Mouse (Mus musculus) CH12.LX (cell line): ENCODE measurements around the gene Sept3. TPM values are rescaled to one million over a fixed set of nuclear protein-coding genes. Genes with fewer than 3 reads are reported as not detected.

Experiments
- DNase-seq: peaks from one replicate; pipeline ENCODE4 v3.0.0-alpha.2; 2013; ENCODE audit errors: extremely low read depth
- H3K27ac ChIP-seq: 2 replicates; pipeline ENCODE4 v1.5.1; 2012; ENCODE audit warnings: low read depth, mild to moderate bottlenecking, control low read depth, moderate library complexity; ENCODE audit not compliant: insufficient read depth
- H3K27me3 ChIP-seq: replicated peaks from 2 replicates; pipeline ENCODE3; 2012; ENCODE audit warnings: inconsistent platforms
- H3K36me3 ChIP-seq, 2 experiments: replicated peaks in 1 of 2; 2 replicates each; pipeline versions ENCODE3 to v1.6.1; 2012; ENCODE audit warnings: inconsistent platforms in 1 of 2, low read length in 1 of 2, mild to moderate bottlenecking in 1 of 2, mixed read lengths in 1 of 2, moderate library complexity in 1 of 2; ENCODE audit not compliant: control insufficient read depth in 1 of 2, insufficient read depth in 1 of 2
- H3K4me1 ChIP-seq, 2 experiments: 2 replicates each; pipeline ENCODE4 v1.6.1; 2012; ENCODE audit warnings: inconsistent platforms in 1 of 2, moderate library complexity in 1 of 2; ENCODE audit not compliant: insufficient read depth in 2 of 2, control insufficient read depth in 1 of 2
- H3K4me2 ChIP-seq: 2 replicates; pipeline ENCODE4 v1.6.1; 2012; ENCODE audit warnings: low read depth, mild to moderate bottlenecking, control low read depth; ENCODE audit not compliant: poor library complexity, insufficient read depth, severe bottlenecking
- H3K4me3 ChIP-seq, 3 experiments: fragments of 150-350 bp in 1 of 3; sonication (generic) in 1 of 3; replicated peaks in 1 of 3; 2 replicates each; pipeline versions ENCODE3 to v1.5.1; 2011 to 2012; ENCODE audit warnings: low read depth in 2 of 3, low read length in 2 of 3, mild to moderate bottlenecking in 2 of 3, moderate library complexity in 2 of 3, control low read depth in 1 of 3, improper control_type of control experiment in 1 of 3, inconsistent platforms in 1 of 3, mixed read lengths in 1 of 3; ENCODE audit not compliant: poor library complexity in 1 of 3
- H3K79me2 ChIP-seq: replicated peaks from 2 replicates; pipeline ENCODE4 v1.6.1; 2012; ENCODE audit warnings: mild to moderate bottlenecking, moderate library complexity; ENCODE audit not compliant: control insufficient read depth, poor library complexity, insufficient read depth, severe bottlenecking; ENCODE audit errors: extremely low read depth
- H3K9ac ChIP-seq: 2 replicates; pipeline ENCODE4 v1.6.1; 2012; ENCODE audit warnings: low read depth, mild to moderate bottlenecking, control low read depth, moderate library complexity; ENCODE audit not compliant: insufficient read depth
- H3K9me3 ChIP-seq: replicated peaks from 2 replicates; pipeline ENCODE3; 2012; ENCODE audit warnings: low read length, inconsistent platforms, mixed read lengths
- BHLHE40 ChIP-seq: IDR thresholded peaks from 2 replicates; pipeline ENCODE4 v1.6.1; 2011; ENCODE audit warnings: mild to moderate bottlenecking, low read depth, low read length, improper control_type of control experiment
- CHD1 ChIP-seq: IDR thresholded peaks from 2 replicates; pipeline ENCODE4 v1.6.1; 2012; ENCODE audit warnings: low read depth, low read length, improper control_type of control experiment, inconsistent platforms
- CTCF ChIP-seq, 2 experiments: IDR thresholded peaks in 1 of 2; conservative IDR thresholded peaks in 1 of 2; 2 replicates each; pipeline ENCODE4 v1.5.1; 2011 to 2012; ENCODE audit warnings: low read depth in 2 of 2, low read length in 2 of 2, improper control_type of control experiment in 1 of 2, inconsistent platforms in 1 of 2, mild to moderate bottlenecking in 1 of 2, moderate library complexity in 1 of 2
- ETS1 ChIP-seq: conservative IDR thresholded peaks from 2 replicates; pipeline ENCODE4 v1.6.1; 2012; ENCODE audit warnings: low read depth, mild to moderate bottlenecking, inconsistent platforms, low read length, improper control_type of control experiment, moderate library complexity
- HCFC1 ChIP-seq: IDR thresholded peaks from 2 replicates; pipeline ENCODE4 v1.6.1; 2012; ENCODE audit warnings: low read depth, mild to moderate bottlenecking, inconsistent platforms, low read length, improper control_type of control experiment
- JUND ChIP-seq: conservative IDR thresholded peaks from 2 replicates; pipeline ENCODE4 v1.6.1; 2011; ENCODE audit warnings: low read depth, low read length, improper control_type of control experiment
- MAX ChIP-seq: IDR thresholded peaks from 2 replicates; pipeline ENCODE4 v1.6.1; 2011; ENCODE audit warnings: low read length, improper control_type of control experiment
- MEF2A ChIP-seq: IDR thresholded peaks from 2 replicates; pipeline ENCODE4 v1.6.1; 2014; ENCODE audit warnings: low read depth, mild to moderate bottlenecking, inconsistent platforms, low read length, improper control_type of control experiment, borderline replicate concordance
- MXI1 ChIP-seq: IDR thresholded peaks from 2 replicates; pipeline ENCODE4 v1.6.1; 2011; ENCODE audit warnings: mild to moderate bottlenecking, low read depth, low read length, improper control_type of control experiment
- NRF1 ChIP-seq: IDR thresholded peaks from 2 replicates; pipeline ENCODE4 v1.6.1; 2014; ENCODE audit warnings: low read depth, mild to moderate bottlenecking, inconsistent platforms, low read length, improper control_type of control experiment, moderate library complexity
- RCOR1 ChIP-seq: conservative IDR thresholded peaks from 2 replicates; pipeline ENCODE4 v1.6.1; 2012; ENCODE audit warnings: low read depth, mild to moderate bottlenecking, inconsistent platforms, low read length, improper control_type of control experiment
- TCF12 ChIP-seq: IDR thresholded peaks from 2 replicates; pipeline ENCODE4 v1.6.1; 2014; ENCODE audit warnings: low read depth, mild to moderate bottlenecking, inconsistent platforms, low read length, improper control_type of control experiment
- USF1 ChIP-seq: IDR thresholded peaks from 2 replicates; pipeline ENCODE4 v1.6.1; 2014; ENCODE audit warnings: low read depth, mild to moderate bottlenecking, inconsistent platforms, low read length, improper control_type of control experiment
- USF2 ChIP-seq: conservative IDR thresholded peaks from 2 replicates; pipeline ENCODE4 v1.6.1; 2011; ENCODE audit warnings: low read depth, low read length, improper control_type of control experiment
- ZKSCAN1 ChIP-seq: IDR thresholded peaks from 2 replicates; pipeline ENCODE4 v1.6.1; 2012; ENCODE audit warnings: low read depth, inconsistent platforms, low read length, improper control_type of control experiment, borderline replicate concordance
- ZNF384 ChIP-seq: IDR thresholded peaks from 2 replicates; pipeline ENCODE4 v1.6.1; 2012; ENCODE audit warnings: low read depth, low read length, improper control_type of control experiment, inconsistent platforms
- dilution Hi-C: fragments of 300-500 bp; cut with MboI; formaldehyde crosslinking; loops from 2 replicates; pipeline ENCODE4 v1.14.3; 2020; ENCODE audit warnings: low sequenced_read_pairs; ENCODE audit not compliant: extremely low pct_unique_long_range_greater_than_20kb, extremely low pct_ligation_motif_present
- in situ Hi-C: fragments of 300-500 bp; cut with MboI; formaldehyde crosslinking; loops from 3 replicates; pipeline ENCODE4 v1.14.3; 2019; ENCODE audit warnings: low sequenced_read_pairs, low pct_ligation_motif_present, low pct_unique_long_range_greater_than_20kb, mixed read lengths
- polyA plus RNA-seq: library from polyadenylated mRNA; unstranded; fragments of >175 nt; gene quantifications from 2 replicates; pipeline ENCODE4 v1.2.1, GENCODE M21; 2012; ENCODE audit warnings: low read depth; ENCODE audit not compliant: insufficient read length
- total RNA-seq, 2 experiments: library from RNA; depleted of rRNA; stranded (reverse); fragments of 300-350 nt in 1 of 2; fragments of >200 nt in 1 of 2; gene quantifications; 2 replicates each; pipeline ENCODE4 v1.2.3; 2012 to 2014

Gene Sept3
- total and polyA plus RNA-seq, 3 experiments, result 0.04 to 0.07 TPM; not detected in 1

- dilution Hi-C loops (no loop called here), in situ Hi-C loops (loop anchor here (25.0 kb wide), 2 partner anchors 512 to 812 kb away; partner anchors contain the start of genes Cyp2d26 and Serhl)
- Histone ChIP-seq H3K27ac (no peak overlapping the region), H3K4me3 (no peak overlapping the region), H3K9me3 (no peaks in the 10 kb centered on the region), H3K4me2 (peak overlapping the region; percentile 65), H3K79me2 (no peaks in the 10 kb centered on the region), H3K4me1 (peaks cover 5 to 8% of the 10 kb centered on the region in 2 experiments; a peak in 3 of 4 replicates), H3K27me3 (peaks cover 92% of the 10 kb centered on the region), H3K9ac (no peak overlapping the region), H3K36me3 (no peaks in the 10 kb centered on the region)
- no peak for DNase-seq
- 0 out of 2 replicates have a peak, but pooled peaks have one; percentile 35 for TF ChIP-seq NRF1
- no peak for TF ChIP-seq CHD1
- peak; percentile 64 for TF ChIP-seq USF1
Measured at GRCm38 (mm10) chr15:82274927-82275901, 521 bp downstream of the Sept3 start.

- Histone ChIP-seq H3K79me2 (no peaks in the 10 kb centered on the region), H3K27me3 (peaks cover 75% of the 10 kb centered on the region), H3K4me3 (no peak overlapping the region), H3K4me1 (peaks cover 5 to 8% of the 10 kb centered on the region in 2 experiments; a peak in 3 of 4 replicates), H3K9me3 (no peaks in the 10 kb centered on the region), H3K9ac (no peak overlapping the region), H3K27ac (no peak overlapping the region), H3K4me2 (no peak overlapping the region), H3K36me3 (no peaks in the 10 kb centered on the region)
- no peak for DNase-seq
- in situ Hi-C loops (loop anchor here (25.0 kb wide), 1 partner anchor 510 kb away; the partner anchor contains the start of gene Cyp2d26), dilution Hi-C loops (no loop called here)
- TF ChIP-seq RCOR1, result no peak
- TF ChIP-seq ETS1, result no peak
- TF ChIP-seq MEF2A, result no peak
Measured at GRCm38 (mm10) chr15:82277591-82277990, 2.9 kb downstream of the Sept3 start.

DNA sequence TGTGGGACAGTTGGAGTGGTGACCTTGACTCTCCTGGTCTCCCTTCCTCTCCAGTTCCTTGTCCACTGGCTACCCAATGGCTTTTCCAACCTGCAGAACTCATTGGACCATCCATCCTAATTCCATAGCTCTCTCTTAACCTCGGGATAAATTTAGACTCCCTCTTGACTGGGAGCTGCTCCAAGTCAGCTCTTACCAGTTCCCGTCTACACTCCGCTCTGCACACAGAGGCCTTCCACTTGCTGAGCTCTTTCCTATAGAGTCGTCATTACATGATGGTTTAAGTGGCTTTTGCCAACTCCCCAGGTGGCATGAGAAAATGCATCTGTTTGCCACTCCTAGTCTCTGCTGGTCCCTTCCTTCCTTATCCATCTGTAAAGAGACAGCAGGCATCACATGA, 5.9 kb downstream of the Sept3 start:
- Histone ChIP-seq H3K9me3 (peaks cover 5% of the 10 kb centered on the region), H3K27ac (no peak overlapping the region), H3K27me3 (peaks cover 68% of the 10 kb centered on the region), H3K4me2 (no peak overlapping the region), H3K4me1 (peaks cover under 1 to 5% of the 10 kb centered on the region in 2 experiments; a peak in 2 of 4 replicates), H3K36me3 (no peaks in the 10 kb centered on the region), H3K4me3 (no peak overlapping the region), H3K79me2 (no peaks in the 10 kb centered on the region), H3K9ac (no peak overlapping the region)
- DNase-seq, result no peak
- dilution Hi-C loops (no loop called here), in situ Hi-C loops (loop anchor here (25.0 kb wide), 1 partner anchor 507 kb away; the partner anchor contains the start of gene Cyp2d26)
- TF ChIP-seq JUND (no peak), ZNF384 (no peak), HCFC1 (no peak), MAX (no peak), RCOR1 (no peak), BHLHE40 (no peak), USF2 (no peak), ZKSCAN1 (no peak), MEF2A (no peak), MXI1 (no peak), CTCF (conservative IDR thresholded peaks at IDR 0.05 in 1 of 2, IDR thresholded peaks at IDR 0.05 in 1 of 2; ENCODE audit: low read depth in 2 of 2, low read length in 2 of 2) (no peak), TCF12 (no peak)
